Mouse (Mus musculus): ENCODE results near the gene 1700020N15Rik. TPM values are rescaled to one million over a fixed set of nuclear protein-coding genes. Genes with fewer than 3 reads are reported as not detected.
"Not testable (repeated sequence)": the region's sequence is repeated elsewhere in the genome, so short reads cannot be mapped to it uniquely, and the experiment has no call there.

1700020N15Rik gene
- not detected in 2 replicates for polyA plus RNA-seq (2014; fragmentation: Nextera tagmentation; extraction: Ambion mirVana)

DNA sequence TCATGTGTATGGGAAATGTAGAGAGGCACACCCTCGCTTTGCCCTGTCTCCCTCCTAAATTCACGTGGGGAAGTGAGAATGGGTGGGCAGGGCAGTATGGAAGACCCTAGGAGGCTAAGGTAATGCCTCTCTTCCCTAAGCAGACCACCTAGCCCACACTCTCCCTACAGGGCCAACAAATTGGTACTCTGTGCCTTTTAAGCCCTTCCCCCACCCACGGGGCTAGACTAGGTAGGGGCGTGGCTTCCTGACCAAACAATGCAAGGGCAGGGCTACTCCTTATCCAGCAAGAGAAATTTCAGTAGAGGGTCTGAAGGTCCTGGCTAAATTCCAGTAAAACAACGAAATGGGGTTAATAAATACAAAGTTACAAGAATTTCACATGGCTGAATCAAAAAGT lies at the start of gene 1700020N15Rik:
TSS of gene 1700020N15Rik (plus strand) at position 301 of the 400 bp plus-strand sequence.
- H3K4me1 ChIP-seq (replicated peaks; ENCODE audit: control insufficient read depth, insufficient read depth, low read length); H3K9me3 ChIP-seq (ENCODE audit: control insufficient read depth, low read length); H3K4me3 ChIP-seq (replicated peaks; ENCODE audit: low read length); H3K4me2 ChIP-seq (replicated peaks); ATAC-seq (ENCODE audit: low FRiP score); H3K27ac ChIP-seq; DNase-seq (ENCODE audit: low spot score); H3K9ac ChIP-seq; H3K27me3 ChIP-seq (ENCODE audit: control insufficient read depth, insufficient read depth, low read length); H3K36me3 ChIP-seq (replicated peaks; ENCODE audit: control insufficient read depth, insufficient read depth): not testable (repeated sequence)
- WGBS: 87% methylated on average over 3 of the region's 5 CpGs

- Histone ChIP-seq H3K9me3 (ENCODE audit: control insufficient read depth, low read length) (no peaks in the 10 kb centered on the region), H3K9ac (no peak overlapping the region), H3K27me3 (ENCODE audit: control insufficient read depth, insufficient read depth, low read length) (no peaks in the 10 kb centered on the region), H3K4me1 (replicated peaks; ENCODE audit: control insufficient read depth, insufficient read depth, low read length) (no peaks in the 10 kb centered on the region), H3K27ac (no peak overlapping the region), H3K4me3 (replicated peaks; ENCODE audit: low read length) (no peak overlapping the region), H3K36me3 (replicated peaks; ENCODE audit: control insufficient read depth, insufficient read depth) (no peaks in the 10 kb centered on the region), H3K4me2 (replicated peaks) (no peak overlapping the region)
- ATAC-seq (ENCODE audit: low FRiP score) (peak; percentile 51; the same call in 1 of the 2 replicates), DNase-seq (ENCODE audit: low spot score) (no peak)
- WGBS: 49% methylated on average over 2 of the region's 2 CpGs
Measured at GRCm38 (mm10) chrX:69976790-69977579, 31.9 kb downstream of the 1700020N15Rik start.
